In the genomic region with DNA sequence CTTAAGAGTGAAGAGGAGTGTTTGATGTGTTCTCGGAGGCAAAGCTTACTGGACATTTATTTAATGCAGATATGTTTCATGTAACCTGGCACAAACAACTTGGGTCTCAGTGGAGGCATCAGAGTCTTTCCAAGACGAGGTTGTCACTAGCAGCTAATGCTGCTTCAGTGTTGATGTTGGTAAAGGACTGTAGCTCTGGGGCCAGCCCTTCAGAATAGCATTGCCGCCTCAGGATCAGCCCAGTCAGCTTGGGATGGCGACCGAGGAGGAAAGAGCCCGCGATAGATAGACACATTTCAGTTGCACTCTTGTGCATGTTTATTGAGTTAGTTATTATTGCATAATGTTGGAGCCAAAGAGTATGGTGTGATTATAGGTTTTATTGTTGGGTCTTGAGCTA, we compare ENCODE assay signal across 12 mouse cellular contexts.
A peak's percentile ranks its signal among the peaks of the same experiment; 100 is the strongest.
DNase-seq lines count a peak whose midpoint lies in the region; ATAC-seq and TF ChIP-seq lines count a peak whose summit lies in the region.
"Had no signal": no experiment of that assay in that cellular context is flagged by ENCODE, and none has a peak within 500 bp of the region (broad histone marks: within the 10 kb centered on the region; RNA-seq: fewer than 3 reads in every experiment).

No protein-coding gene starts in this region.

- H3K4me2 ChIP-seq in embryonic facial prominence, embryonic 13.5 days: no peak overlapping the region
- H3K4me2 ChIP-seq in kidney, embryonic 15.5 days: no peak overlapping the region
- no peak overlapping the region for H3K4me2 ChIP-seq in forebrain, embryonic 15.5 days (replicated peaks)
- H3K4me2 ChIP-seq in midbrain, embryonic 15.5 days: no peak overlapping the region

- 68% methylated on average over 7 of the region's 7 CpGs for WGBS in embryonic facial prominence, embryonic 13.5 days
- 85% methylated on average over 7 of the region's 7 CpGs for WGBS in embryonic facial prominence, embryonic 10.5 days
- 79% methylated on average over 7 of the region's 7 CpGs for WGBS in kidney, embryonic 15.5 days
- WGBS in forebrain, embryonic 15.5 days: 43% methylated on average over 7 of the region's 7 CpGs
- WGBS in midbrain, embryonic 15.5 days: 59% methylated on average over 7 of the region's 7 CpGs
- WGBS in cerebellum, adult 2 months: 75% methylated on average over 7 of the region's 7 CpGs

- H3K36me3 ChIP-seq in embryonic facial prominence, embryonic 13.5 days: no peaks in the 10 kb centered on the region
- peaks cover 9% of the 10 kb centered on the region; the same call in 1 of the 2 replicates for H3K36me3 ChIP-seq in embryonic facial prominence, embryonic 10.5 days (replicated peaks)
- H3K36me3 ChIP-seq in kidney, embryonic 15.5 days: 0 out of 2 replicates have a peak, but pooled peaks cover 3% of the 10 kb centered on the region
- no peaks in the 10 kb centered on the region for H3K36me3 ChIP-seq in forebrain, embryonic 15.5 days
- no peaks in the 10 kb centered on the region for H3K36me3 ChIP-seq in midbrain, embryonic 15.5 days (replicated peaks)
- H3K36me3 ChIP-seq: embryonic facial prominence, embryonic 12.5 days had no signal

- no peak overlapping the region for H3K4me3 ChIP-seq in embryonic facial prominence, embryonic 13.5 days
- H3K4me3 ChIP-seq in embryonic facial prominence, embryonic 10.5 days: no peak overlapping the region
- no peak overlapping the region for H3K4me3 ChIP-seq in kidney, embryonic 15.5 days (replicated peaks)
- H3K4me3 ChIP-seq in forebrain, embryonic 15.5 days: no peak overlapping the region
- no peak overlapping the region for H3K4me3 ChIP-seq in midbrain, embryonic 15.5 days
- no peak overlapping the region for H3K4me3 ChIP-seq in cerebellum, adult 2 months (replicated peaks; ENCODE audit: insufficient read depth, low read depth, low read length)
- H3K4me3 ChIP-seq: embryonic facial prominence, embryonic 12.5 days; megakaryocyte, embryonic 14.5 days had no signal

- H3K27me3 ChIP-seq in embryonic facial prominence, embryonic 13.5 days: no peaks in the 10 kb centered on the region
- no peaks in the 10 kb centered on the region for H3K27me3 ChIP-seq in embryonic facial prominence, embryonic 10.5 days (replicated peaks; ENCODE audit: low read depth, poor library complexity, severe bottlenecking)
- no peaks in the 10 kb centered on the region for H3K27me3 ChIP-seq in kidney, embryonic 15.5 days
- H3K27me3 ChIP-seq in forebrain, embryonic 15.5 days: no peaks in the 10 kb centered on the region
- no peaks in the 10 kb centered on the region for H3K27me3 ChIP-seq in midbrain, embryonic 15.5 days (replicated peaks)
- no peaks in the 10 kb centered on the region; the same call in 1 of the 2 replicates for H3K27me3 ChIP-seq in cerebellum, adult 2 months (ENCODE audit: control insufficient read depth, insufficient read depth, low read length)
- H3K27me3 ChIP-seq: embryonic facial prominence, embryonic 12.5 days; megakaryocyte, embryonic 14.5 days had no signal

- peaks cover 55% of the 10 kb centered on the region for H3K4me1 ChIP-seq in embryonic facial prominence, embryonic 13.5 days
- H3K4me1 ChIP-seq in embryonic facial prominence, embryonic 10.5 days: peaks cover 57% of the 10 kb centered on the region
- peaks cover 63% of the 10 kb centered on the region for H3K4me1 ChIP-seq in kidney, embryonic 15.5 days
- peaks cover 38% of the 10 kb centered on the region for H3K4me1 ChIP-seq in forebrain, embryonic 15.5 days
- peaks cover 33% of the 10 kb centered on the region for H3K4me1 ChIP-seq in midbrain, embryonic 15.5 days
- no peaks in the 10 kb centered on the region for H3K4me1 ChIP-seq in cerebellum, adult 2 months (ENCODE audit: control insufficient read depth, insufficient read depth, low read length)
- H3K4me1 ChIP-seq: megakaryocyte, embryonic 14.5 days had no signal

- H3K9me3 ChIP-seq in embryonic facial prominence, embryonic 13.5 days: no peaks in the 10 kb centered on the region
- H3K9me3 ChIP-seq in embryonic facial prominence, embryonic 10.5 days: no peaks in the 10 kb centered on the region
- peaks cover 5% of the 10 kb centered on the region; the same call in 1 of the 2 replicates for H3K9me3 ChIP-seq in kidney, embryonic 15.5 days (replicated peaks)
- no peaks in the 10 kb centered on the region for H3K9me3 ChIP-seq in forebrain, embryonic 15.5 days
- H3K9me3 ChIP-seq in midbrain, embryonic 15.5 days: no peaks in the 10 kb centered on the region
- H3K9me3 ChIP-seq: embryonic facial prominence, embryonic 12.5 days had no signal

- peak overlapping the region; percentile 72; the same call in 1 of the 2 replicates for H3K27ac ChIP-seq in embryonic facial prominence, embryonic 13.5 days
- H3K27ac ChIP-seq in embryonic facial prominence, embryonic 10.5 days (replicated peaks): no peak overlapping the region
- peak overlapping the region; percentile 87 for H3K27ac ChIP-seq in kidney, embryonic 15.5 days
- H3K27ac ChIP-seq in forebrain, embryonic 15.5 days (replicated peaks): peak overlapping the region; percentile 75
- H3K27ac ChIP-seq in midbrain, embryonic 15.5 days: peak overlapping the region; percentile 77
- no peak overlapping the region for H3K27ac ChIP-seq in cerebellum, adult 2 months (ENCODE audit: insufficient read depth, low read length)

- DNase-seq in embryonic facial prominence, embryonic 10.5 days (ENCODE audit: low spot score): no peak
- DNase-seq in kidney, postnatal 25 days: no peak
- no peak for DNase-seq in left cerebral cortex, adult 8-10 months (ENCODE audit: low spot score in 2 of 2)
- DNase-seq in cerebellum, adult 2 months: no peak
- DNase-seq: cerebellum, adult 8-10 months; gastrocnemius, postnatal 10 days had no signal

- TF ChIP-seq POLR2A in cerebellum, adult 2 months (IDR thresholded peaks at IDR 0.05; ENCODE audit: borderline replicate concordance, insufficient read depth, low read length): no peak

- no peak for TF ChIP-seq CTCF in cerebellum, adult 2 months (IDR thresholded peaks at IDR 0.05; ENCODE audit: borderline replicate concordance, insufficient read depth, low read depth, low read length)

- H3K9ac ChIP-seq in embryonic facial prominence, embryonic 13.5 days: no peak overlapping the region
- no peak overlapping the region for H3K9ac ChIP-seq in kidney, embryonic 15.5 days
- no peak overlapping the region for H3K9ac ChIP-seq in forebrain, embryonic 15.5 days (replicated peaks)
- no peak overlapping the region for H3K9ac ChIP-seq in midbrain, embryonic 15.5 days
- H3K9ac ChIP-seq: embryonic facial prominence, embryonic 12.5 days had no signal

- ATAC-seq in embryonic facial prominence, embryonic 13.5 days (ENCODE audit: insufficient number of reproducible peaks, insufficient read depth, low FRiP score, low TSS enrichment, low read depth): no peak
- ATAC-seq in kidney, embryonic 15.5 days (replicated peaks; ENCODE audit: low FRiP score): no peak
- ATAC-seq in forebrain, embryonic 15.5 days (replicated peaks): no peak
- no peak for ATAC-seq in midbrain, embryonic 15.5 days (replicated peaks)

Comparison
In these comparisons a context has a peak if more than half of its experiments do, and no peak if none do; other contexts are left out.
1. H3K27ac ChIP-seq: peak in embryonic facial prominence, embryonic 13.5 days (single experiment), kidney, embryonic 15.5 days (single experiment), forebrain, embryonic 15.5 days (single experiment) and midbrain, embryonic 15.5 days (single experiment); none in embryonic facial prominence, embryonic 10.5 days (single experiment) and cerebellum, adult 2 months (single experiment).